Mouse (Mus musculus): ENCODE results near the gene Syt5. TPM values are rescaled to one million over a fixed set of nuclear protein-coding genes. Genes with fewer than 3 reads are reported as not detected.

The Syt5 gene
- total and polyA plus RNA-seq, 2 experiments from 2014 or later = 170 to 301 TPM

GRCm38 (mm10) chr7:4507220-4507619 is 40.1 kb downstream of the Syt5 start:
- ATAC-seq = no peak
- TF ChIP-seq CTCF (IDR thresholded peaks at IDR 0.05; ENCODE audit: low read depth) = no peak

GRCm38 (mm10) chr7:4504646-4505435 is 42.5 kb downstream of the Syt5 start:
- no peak overlapping the region for H3K4me2 ChIP-seq (ENCODE audit: low read depth)
- no peaks in the 10 kb centered on the region for H3K9me3 ChIP-seq (ENCODE audit: low read length)
- 67% methylated on average over 11 of the region's 11 CpGs for WGBS
- H3K4me3 ChIP-seq (ENCODE audit: low read depth, low read length) = no peak overlapping the region
- no peak overlapping the region for H3K27ac ChIP-seq (ENCODE audit: low read depth, low read length)
- TF ChIP-seq CTCF (IDR thresholded peaks at IDR 0.05; ENCODE audit: low read depth) = no peak
- no peak overlapping the region for H3K9ac ChIP-seq
- ATAC-seq (no peak), DNase-seq (no peak)
- H3K27me3 ChIP-seq (ENCODE audit: insufficient read depth, low read length) = no peaks in the 10 kb centered on the region
- no peaks in the 10 kb centered on the region for H3K36me3 ChIP-seq (ENCODE audit: insufficient read depth)
- peaks cover 6% of the 10 kb centered on the region; the same call in 1 of the 2 replicates for H3K4me1 ChIP-seq (ENCODE audit: insufficient read depth)

More at GRCm38 (mm10) chr7:4507220-4507619, 40.1 kb downstream of the Syt5 start:
- no peaks in the 10 kb centered on the region for H3K27me3 ChIP-seq (ENCODE audit: insufficient read depth, low read length)
- no peak overlapping the region for H3K4me2 ChIP-seq (ENCODE audit: low read depth)
- no peak overlapping the region for H3K27ac ChIP-seq (ENCODE audit: low read depth, low read length)
- no peaks in the 10 kb centered on the region for H3K4me1 ChIP-seq (ENCODE audit: insufficient read depth)
- DNase-seq = no peak
- H3K36me3 ChIP-seq (ENCODE audit: insufficient read depth) = no peaks in the 10 kb centered on the region
- no peak overlapping the region for H3K9ac ChIP-seq
- no peaks in the 10 kb centered on the region for H3K9me3 ChIP-seq (ENCODE audit: low read length)
- no peak overlapping the region for H3K4me3 ChIP-seq (ENCODE audit: low read depth, low read length)
- WGBS = 65% methylated on average over 3 of the region's 4 CpGs

- H3K27ac ChIP-seq (ENCODE audit: low read depth, low read length) = no peak overlapping the region
- no peaks in the 10 kb centered on the region for H3K9me3 ChIP-seq (ENCODE audit: low read length)
- no peaks in the 10 kb centered on the region for H3K27me3 ChIP-seq (ENCODE audit: insufficient read depth, low read length)
- H3K4me2 ChIP-seq (ENCODE audit: low read depth) = no peak overlapping the region
- peaks cover 12% of the 10 kb centered on the region; the same call in 1 of the 2 replicates for H3K4me1 ChIP-seq (ENCODE audit: insufficient read depth)
- 84% methylated on average over 5 of the region's 5 CpGs for WGBS
- no peaks in the 10 kb centered on the region for H3K36me3 ChIP-seq (ENCODE audit: insufficient read depth)
- no peak for TF ChIP-seq CTCF (IDR thresholded peaks at IDR 0.05; ENCODE audit: low read depth)
- H3K9ac ChIP-seq = no peak overlapping the region
- ATAC-seq (no peak), DNase-seq (no peak)
- H3K4me3 ChIP-seq (ENCODE audit: low read depth, low read length) = no peak overlapping the region
These were observed 43.5 kb downstream of the Syt5 start for GRCm38 (mm10) chr7:4503858-4504257.

GRCm38 (mm10) chr7:4503100-4503499 is 44.2 kb downstream of the Syt5 start:
- H3K36me3 ChIP-seq (ENCODE audit: insufficient read depth) = no peaks in the 10 kb centered on the region
- no peaks in the 10 kb centered on the region for H3K9me3 ChIP-seq (ENCODE audit: low read length)
- H3K4me2 ChIP-seq (ENCODE audit: low read depth) = no peak overlapping the region
- DNase-seq (no peak), ATAC-seq (no peak)
- peaks cover 19% of the 10 kb centered on the region; the same call in 1 of the 2 replicates for H3K4me1 ChIP-seq (ENCODE audit: insufficient read depth)
- H3K9ac ChIP-seq = no peak overlapping the region
- TF ChIP-seq CTCF (IDR thresholded peaks at IDR 0.05; ENCODE audit: low read depth) = no peak
- H3K4me3 ChIP-seq (ENCODE audit: low read depth, low read length) = no peak overlapping the region
- no peaks in the 10 kb centered on the region for H3K27me3 ChIP-seq (ENCODE audit: insufficient read depth, low read length)
- 78% methylated on average over 4 of the region's 4 CpGs for WGBS
- no peak overlapping the region for H3K27ac ChIP-seq (ENCODE audit: low read depth, low read length)

- H3K27ac ChIP-seq (ENCODE audit: low read depth, low read length) = no peak overlapping the region
- H3K9ac ChIP-seq = peak overlapping the region; percentile 85; the same call in 1 of the 2 replicates
- ATAC-seq = peak; percentile 23; the same call in 1 of the 2 replicates
These were observed 44.8 kb downstream of the Syt5 start for GRCm38 (mm10) chr7:4502421-4503090.

GRCm38 (mm10) chr7:4501558-4502397 is 45.6 kb downstream of the Syt5 start, which contains the start of gene Ppp1r12c:
TSS of gene Ppp1r12c (minus strand) at chr7:4501680.
- Histone ChIP-seq H3K36me3 (ENCODE audit: insufficient read depth) (peaks cover 5% of the 10 kb centered on the region; the same call in 1 of the 2 replicates), H3K9ac (peak within 1 kb of the TSS; percentile 85), H3K4me2 (ENCODE audit: low read depth) (peak within 1 kb of the TSS; percentile 69), H3K27me3 (ENCODE audit: insufficient read depth, low read length) (no peaks in the 10 kb centered on the region), H3K4me3 (ENCODE audit: low read depth, low read length) (peak within 1 kb of the TSS; percentile 83), H3K27ac (ENCODE audit: low read depth, low read length) (peak within 1 kb of the TSS; percentile 88), H3K9me3 (ENCODE audit: low read length) (no peaks in the 10 kb centered on the region), H3K4me1 (ENCODE audit: insufficient read depth) (peaks cover 19% of the 10 kb centered on the region; the same call in 1 of the 2 replicates)
- no peak for TF ChIP-seq CTCF (IDR thresholded peaks at IDR 0.05; ENCODE audit: low read depth)
- peak; percentile 96 for ATAC-seq
- WGBS = 2% methylated on average over 62 of the region's 62 CpGs
- DNase-seq = peak; percentile 97

More at GRCm38 (mm10) chr7:4502421-4503090, 44.8 kb downstream of the Syt5 start:
- peak overlapping the region; percentile 83 for H3K4me3 ChIP-seq (ENCODE audit: low read depth, low read length)
- H3K36me3 ChIP-seq (ENCODE audit: insufficient read depth) = no peaks in the 10 kb centered on the region
- peak; percentile 69 for DNase-seq
- H3K4me1 ChIP-seq (ENCODE audit: insufficient read depth) = peaks cover 19% of the 10 kb centered on the region; the same call in 1 of the 2 replicates
- no peaks in the 10 kb centered on the region for H3K27me3 ChIP-seq (ENCODE audit: insufficient read depth, low read length)
- WGBS = 9% methylated on average over 14 of the region's 14 CpGs
- peak overlapping the region; percentile 69 for H3K4me2 ChIP-seq (ENCODE audit: low read depth)
- TF ChIP-seq CTCF (IDR thresholded peaks at IDR 0.05; ENCODE audit: low read depth) = no peak
- no peaks in the 10 kb centered on the region for H3K9me3 ChIP-seq (ENCODE audit: low read length)
